Mouse (Mus musculus) thymus, postnatal 10 days (tissue): Measurements from ENCODE around the gene Tns2.

Experiments used
- DNase-seq, 2 experiments: peaks; one replicate each; pipeline ENCODE4 v3.0.0; 2021; ENCODE audit warnings: low spot score in 2 of 2

Tns2 gene

DNA sequence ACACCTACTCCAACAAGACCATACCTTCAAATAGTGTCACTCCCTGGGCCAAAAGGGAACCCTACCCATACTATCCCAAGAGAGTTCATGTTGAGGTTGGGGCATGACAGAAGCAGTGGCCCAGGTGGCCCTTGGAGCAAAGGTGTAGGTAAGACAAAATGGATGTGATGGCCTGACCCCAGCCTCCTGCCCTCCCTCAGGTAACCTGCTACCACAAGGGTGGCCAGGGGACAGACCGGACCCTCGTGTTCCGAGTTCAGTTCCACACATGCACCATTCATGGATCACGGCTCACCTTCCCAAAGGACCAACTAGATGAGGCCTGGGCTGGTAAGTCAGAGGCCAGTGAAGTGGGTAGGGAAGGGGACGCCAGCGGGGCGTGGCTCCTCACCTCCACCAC, 10.1 kb downstream of the Tns2 start:
- no peak for DNase-seq

DNA sequence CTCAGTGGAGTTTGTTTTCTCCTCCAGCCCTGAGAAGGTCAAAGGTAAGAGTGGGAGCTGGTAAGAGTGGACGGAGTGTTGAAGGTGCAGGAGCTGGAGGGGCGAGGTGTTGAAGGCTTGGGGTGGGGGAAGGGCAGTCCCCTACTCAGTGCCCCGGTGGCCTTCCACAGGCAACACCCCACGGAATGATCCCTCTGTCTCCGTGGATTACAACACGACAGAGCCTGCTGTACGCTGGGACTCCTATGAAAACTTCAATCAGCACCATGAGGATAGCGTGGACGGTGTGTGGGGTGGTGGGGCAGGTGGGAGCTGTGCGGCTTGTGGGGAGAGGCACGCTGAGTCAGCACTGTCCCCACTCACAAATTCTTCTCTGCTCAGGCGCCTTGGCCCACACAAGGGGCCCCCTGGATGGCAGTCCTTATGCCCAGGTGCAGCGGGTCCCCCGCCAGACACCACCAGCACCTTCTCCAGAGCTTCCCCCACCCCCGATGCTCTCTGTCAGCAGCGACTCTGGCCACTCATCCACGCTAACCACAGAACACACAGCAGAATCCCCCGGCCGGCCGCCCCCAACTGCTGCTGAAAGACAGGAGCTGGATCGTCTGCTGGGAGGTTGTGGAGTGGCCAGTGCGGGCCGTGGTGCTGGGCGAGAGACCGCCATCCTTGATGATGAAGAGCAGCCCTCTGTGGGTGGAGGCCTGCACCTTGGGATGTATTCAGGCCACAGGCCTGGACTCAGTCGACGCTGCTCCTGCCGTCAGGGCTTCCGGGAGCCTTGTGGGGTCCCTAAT, 10.7 kb downstream of the Tns2 start:
- no peak for DNase-seq

DNA sequence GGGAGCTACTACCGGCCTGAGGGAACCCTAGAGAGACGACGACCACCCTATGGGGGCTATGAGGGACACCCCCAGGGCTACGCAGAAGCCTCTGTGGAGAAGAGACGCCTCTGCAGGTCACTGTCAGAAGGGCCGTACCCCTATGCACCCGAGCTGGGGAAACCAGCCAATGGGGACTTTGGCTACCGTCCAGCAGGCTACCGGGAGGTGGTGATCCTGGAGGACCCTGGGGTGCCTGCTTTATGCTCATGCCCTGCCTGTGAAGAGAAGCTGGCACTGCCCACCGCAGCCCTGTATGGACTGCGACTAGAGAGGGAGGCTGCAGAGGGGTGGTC, 11.2 kb downstream of the Tns2 start:
- no peak for DNase-seq

DNA sequence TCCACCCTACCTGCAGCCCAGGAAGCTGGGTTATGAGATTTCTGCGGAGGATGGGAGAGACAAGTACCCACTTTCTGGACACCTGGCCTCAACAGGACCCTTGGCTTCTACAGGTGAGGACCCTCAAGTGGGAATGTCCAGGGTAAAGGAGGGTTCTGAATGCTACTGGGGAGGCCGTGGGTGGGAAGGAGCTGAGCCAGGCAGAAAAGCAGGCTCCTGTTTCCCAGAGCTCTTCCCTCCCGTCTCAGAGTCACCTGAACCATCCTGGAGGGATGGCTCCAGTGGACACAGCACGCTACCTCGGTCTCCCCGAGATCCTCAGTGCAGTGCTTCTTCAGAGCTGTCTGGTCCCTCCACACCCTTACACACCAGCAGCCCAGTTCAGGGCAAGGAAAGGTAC, 12.0 kb downstream of the Tns2 start:
- no peak for DNase-seq

DNA sequence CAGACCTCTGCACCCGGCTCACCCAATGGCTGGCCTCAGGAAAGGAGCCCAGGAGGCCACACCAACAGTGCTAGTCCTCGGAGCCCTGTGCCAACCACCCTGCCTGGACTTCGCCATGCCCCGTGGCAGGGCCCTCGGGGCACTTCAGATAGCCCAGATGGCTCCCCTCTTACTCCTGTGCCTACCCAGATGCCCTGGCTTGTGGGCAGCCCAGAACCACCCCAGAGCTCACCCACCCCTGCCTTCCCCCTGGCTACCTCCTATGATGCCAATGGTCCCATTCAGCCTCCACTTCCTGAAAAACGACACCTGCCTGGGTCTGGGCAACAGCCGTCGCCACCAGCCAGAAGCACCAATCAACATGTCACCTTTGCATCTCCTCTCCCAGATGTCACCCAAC, 12.6 kb downstream of the Tns2 start:
- no peak for DNase-seq

DNA sequence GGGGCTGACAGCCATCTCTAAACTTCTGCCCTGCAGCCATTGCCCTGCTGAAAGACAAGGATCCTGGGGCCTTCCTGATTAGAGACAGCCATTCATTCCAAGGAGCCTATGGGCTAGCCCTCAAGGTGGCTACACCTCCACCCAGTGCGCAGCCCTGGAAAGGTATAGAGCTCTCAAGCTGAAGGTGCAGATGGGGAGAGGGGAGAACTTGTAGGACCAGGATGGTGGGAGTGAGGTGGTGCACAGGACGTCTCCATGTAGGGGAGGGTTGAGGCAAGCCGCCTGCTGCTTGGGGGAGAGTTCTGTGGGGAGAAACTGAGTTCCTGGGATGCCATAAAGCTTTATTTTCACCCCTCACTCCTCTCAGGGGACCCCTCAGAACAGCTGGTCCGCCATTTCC, 13.5 kb downstream of the Tns2 start:
- DNase-seq: no peak

DNA sequence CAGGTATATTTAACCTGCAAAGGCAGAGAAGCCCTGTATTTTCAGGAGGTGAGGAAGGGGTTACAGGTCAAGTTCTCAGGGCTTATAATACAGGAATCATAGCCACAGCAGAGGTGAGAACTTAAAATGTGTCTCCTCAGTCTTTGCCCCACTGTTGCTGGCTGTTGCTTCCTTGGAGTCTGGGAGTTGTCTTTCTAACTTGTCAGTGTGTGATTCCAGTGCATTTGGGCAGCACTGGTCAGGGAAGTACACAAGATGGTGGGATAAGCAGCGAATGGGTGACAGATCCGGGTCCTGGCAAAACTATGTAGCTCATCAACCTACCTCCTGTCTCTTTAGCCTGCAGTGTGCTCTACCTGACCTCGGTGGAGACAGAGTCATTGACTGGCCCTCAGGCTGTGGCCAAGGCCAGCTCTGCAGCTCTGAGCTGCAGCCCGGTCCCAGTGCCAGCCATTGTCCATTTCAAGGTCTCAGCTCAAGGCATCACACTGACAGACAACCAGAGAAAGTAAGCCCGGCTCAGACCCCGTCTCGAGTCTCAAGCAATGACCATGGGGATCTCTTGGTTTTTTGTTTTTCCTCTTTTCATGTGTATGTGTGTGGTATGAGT, 14.5 kb downstream of the Tns2 start:
- DNase-seq: no peak

DNA sequence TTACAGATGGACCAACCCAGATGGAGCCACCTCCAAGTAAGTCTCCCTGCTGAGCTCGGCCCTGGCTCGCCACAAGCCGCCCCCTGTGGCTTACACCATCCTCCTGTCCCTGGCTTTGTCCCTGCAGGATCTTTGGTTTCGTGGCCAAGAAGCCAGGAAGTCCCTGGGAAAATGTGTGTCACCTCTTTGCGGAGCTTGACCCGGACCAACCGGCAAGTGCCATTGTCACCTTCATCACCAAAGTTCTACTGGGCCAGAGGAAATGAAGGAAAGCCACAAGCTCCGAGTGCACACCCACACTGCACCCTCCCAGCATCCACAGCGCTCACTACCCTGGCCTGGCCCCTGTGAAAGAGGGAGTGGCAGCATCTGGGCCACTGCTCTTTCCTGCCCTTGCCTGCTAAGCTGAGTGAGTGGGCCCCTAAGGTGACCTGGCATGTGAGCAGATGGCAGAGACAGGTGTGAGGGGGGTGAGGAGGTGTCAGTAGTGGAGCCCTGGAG, 15.6 kb downstream of the Tns2 start:
- DNase-seq: no peak

DNA sequence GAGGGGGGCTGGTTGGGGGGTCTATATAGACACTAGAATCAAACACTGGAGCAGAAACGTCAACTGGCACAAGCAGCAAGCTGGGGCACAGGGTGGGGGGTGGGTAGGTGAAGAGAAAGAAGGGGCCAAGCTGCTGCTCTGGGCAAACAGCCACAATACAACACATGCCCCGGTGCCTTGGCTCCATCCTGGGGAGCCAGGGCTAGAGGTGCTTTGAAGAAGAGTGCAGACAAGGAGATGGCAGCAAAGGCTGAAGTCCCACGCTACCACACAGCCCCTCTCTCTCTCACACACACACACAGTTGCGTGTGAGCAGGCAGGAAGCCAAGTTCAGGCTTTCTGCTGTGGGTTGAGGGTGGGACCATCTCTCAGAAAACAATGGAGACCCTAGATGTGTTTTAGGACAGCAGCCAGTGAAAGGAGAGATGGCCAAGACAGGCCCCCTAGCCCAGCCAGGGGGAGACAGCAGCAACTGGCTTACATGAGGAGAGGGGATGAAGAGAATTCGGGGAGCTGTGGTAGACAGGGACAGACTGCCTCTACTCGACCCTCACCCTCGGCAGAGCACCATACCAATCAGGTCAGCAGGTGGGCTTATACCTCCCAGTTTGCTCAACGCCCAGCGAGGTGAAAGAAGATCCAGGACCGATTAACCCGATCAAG, 16.7 kb downstream of the Tns2 start:
- no peak for DNase-seq

DNA sequence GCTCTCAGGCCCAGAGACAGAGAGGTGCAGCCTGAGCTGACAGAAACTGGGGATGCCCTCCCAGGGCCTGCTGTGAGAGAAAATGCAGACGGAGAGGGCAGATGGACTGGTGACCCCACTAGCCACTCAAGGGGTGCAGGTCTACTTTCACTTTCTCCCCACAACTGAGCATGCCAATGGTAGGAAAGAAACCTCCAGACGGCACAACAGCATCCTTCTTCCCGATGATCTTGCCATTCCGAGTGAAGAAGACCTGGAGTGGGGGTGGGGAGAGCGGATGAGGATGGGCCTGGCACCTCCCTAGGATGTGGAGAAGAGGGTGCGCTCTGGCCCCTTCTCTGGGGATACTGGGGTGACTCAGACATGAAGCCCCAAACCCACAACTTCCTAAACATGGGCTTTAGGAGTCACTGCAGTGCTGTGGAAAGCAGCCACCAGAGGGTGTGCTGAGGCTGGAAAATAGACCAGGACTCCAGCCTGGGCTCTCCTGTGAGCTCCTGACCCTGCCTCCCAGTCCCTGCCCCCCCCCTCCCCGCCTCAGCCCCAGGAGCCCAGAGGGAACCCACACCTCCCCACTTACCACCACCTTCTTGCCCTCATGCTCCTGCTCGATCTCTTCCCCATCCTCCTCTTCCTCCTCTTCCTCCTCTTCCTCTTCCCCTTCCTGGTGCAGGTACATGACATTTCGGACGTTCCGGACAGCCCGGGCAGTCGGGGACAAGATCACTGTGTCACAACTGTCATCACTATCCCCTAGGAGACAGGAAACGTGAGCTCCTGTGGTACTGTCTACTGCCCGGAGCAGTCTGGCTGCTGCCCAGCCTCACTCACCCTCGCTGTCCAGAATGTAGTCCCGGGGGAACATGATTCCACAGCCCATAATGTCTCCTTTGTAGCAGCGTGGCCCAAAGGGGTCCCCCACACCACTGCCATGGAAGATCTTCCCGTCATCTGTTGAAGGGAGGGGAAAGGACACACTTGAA, 17.5 kb downstream of the Tns2 start:
- DNase-seq: no peak

DNA sequence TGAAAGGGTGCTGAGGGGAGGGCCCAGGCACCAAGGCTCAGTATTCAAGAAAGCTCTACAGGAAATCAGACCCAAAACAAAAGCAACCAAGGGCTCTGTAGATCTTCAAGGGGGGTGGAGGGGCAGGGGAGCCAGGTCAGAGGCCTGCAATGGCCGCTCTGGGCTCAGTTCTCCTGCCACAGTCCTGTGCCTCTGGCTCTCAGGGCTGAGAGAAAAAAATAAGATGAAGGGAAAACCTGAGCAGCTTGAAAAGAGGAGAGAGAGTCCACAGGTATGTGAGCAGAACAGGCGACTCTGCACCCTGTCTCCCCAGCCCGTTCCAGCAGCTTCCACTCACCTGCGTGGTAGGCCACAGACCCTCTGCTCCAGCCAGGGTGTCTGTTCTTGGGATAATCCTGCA, 18.4 kb downstream of the Tns2 start:
- DNase-seq: no peak

DNA sequence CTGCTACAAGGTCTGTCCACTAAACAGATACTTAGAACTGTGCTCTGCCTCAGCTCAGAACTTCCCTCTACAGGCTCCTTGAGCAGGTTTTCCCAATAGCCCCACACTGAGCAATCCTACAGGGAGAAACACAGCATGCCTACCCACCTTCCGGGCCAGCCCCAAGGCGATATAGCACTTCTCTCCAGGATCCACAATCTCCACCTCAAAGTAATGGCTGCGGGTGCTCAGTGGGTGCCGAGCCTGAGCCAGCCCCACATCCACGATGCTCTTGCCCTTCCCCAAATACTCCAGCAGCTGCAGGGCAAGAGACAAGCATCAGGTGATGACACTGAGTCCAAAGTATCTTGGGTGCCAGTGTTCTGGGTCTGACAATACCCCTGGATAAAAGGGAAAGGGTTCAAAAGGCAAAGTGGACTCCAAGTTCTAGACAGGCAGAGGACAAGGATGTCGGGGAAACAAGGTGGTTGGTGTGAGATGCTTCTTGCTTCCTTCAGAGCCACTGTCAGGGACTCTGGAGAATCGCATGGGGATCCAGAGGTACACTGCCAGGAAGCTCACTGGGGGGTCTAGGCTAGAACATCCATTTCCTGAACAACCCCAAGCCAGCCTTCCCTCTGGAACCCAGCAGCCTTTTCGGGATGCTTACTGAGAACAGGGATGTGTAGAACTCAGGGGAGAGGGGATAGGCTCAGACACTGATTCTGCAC, 19.1 kb downstream of the Tns2 start:
- no peak for DNase-seq

DNA sequence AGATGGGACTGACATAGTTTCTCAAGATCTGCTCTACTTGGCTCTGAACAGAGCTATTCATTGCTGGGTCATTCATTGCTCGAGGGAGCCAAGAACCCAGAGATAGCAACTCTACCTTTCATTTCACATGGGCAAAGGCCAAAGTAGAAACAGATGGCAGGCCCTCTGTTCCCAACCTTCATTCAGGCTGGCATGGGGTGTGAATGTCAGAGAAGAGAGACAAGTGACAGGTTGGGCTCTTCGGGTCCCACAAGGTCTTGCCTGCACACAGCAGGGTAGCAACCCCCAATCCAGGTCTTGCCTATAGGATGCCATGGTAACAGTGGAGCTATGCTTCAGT, 19.6 kb downstream of the Tns2 start:
- no peak for DNase-seq

DNA sequence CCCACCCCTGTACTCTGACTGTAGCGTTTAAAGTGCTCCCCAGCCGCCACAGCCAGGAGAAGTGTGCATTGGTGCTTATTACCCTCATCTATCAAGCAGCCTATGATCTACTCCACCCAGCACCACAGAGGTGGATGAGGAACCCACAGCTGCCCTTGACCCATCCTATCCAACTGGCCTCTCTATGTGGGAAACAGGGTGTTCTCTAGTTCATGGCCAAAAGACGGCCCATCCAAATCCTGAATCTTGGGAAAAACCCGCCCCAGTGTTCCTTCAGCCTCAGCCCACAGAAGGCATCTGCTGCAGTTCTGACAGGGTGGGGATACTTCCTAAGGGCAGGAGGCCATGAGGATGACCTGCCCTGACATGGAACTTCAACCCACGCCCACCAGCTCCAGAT, 20.3 kb downstream of the Tns2 start:
- no peak for DNase-seq

DNA sequence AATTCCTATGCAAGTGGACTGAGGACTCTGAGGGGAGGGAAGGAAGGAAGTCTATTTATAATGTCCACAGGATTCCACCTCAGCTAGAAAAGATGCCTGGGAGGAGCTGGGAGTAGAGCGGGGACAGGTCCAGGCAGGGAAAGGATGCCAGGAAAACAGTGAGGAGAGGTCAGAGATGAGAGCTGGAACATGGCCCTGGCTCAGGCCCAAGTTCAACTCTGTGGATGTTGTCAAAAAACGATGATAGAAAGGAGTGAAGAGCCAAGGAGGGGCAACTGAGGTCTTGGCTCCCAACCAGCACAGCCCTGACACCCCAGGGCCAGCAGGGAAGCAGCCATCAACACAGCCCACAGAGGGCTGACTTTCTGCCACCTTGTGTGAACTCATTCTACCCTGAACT, 26.1 kb downstream of the Tns2 start:
- DNase-seq: no peak

DNA sequence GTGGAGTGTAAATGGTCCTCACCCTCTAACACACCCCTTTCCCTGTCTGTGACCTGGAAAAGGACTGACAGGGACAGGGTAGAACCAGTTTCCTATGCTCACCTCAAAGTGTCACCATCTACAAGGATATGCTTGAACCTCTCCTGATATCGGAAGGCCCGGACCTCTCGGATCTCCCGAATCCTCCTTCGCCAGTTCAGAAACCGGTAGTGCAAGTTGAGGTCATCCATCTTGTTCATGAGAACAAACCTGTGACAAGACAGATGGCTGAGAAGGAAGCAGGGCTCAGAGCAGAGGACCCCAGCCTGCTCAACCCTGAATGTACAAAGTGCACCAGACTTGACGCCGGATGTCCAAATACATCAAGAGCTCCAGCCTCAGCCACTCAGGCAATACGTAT, 33.1 kb downstream of the Tns2 start:
- DNase-seq: no peak

DNA sequence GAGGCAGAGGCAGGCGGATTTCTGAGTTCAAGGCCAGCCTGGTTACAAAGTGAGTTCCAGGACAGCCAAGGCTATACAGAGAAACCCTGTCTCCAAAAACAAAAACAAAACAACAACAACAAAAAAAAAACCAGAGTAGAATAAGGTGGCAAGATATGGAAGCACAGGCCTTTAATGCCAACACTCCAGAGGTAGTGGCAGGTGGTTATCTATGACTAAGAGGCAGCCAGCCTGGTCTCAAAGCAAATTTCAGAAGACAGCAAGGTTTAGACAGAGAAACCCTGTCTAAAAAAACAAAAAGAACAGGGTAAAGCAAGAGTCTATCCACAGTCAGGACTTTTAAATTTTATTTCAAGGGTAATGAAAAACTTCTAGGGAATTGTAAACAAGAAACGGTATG, 34.5 kb downstream of the Tns2 start:
- no peak for DNase-seq

DNA sequence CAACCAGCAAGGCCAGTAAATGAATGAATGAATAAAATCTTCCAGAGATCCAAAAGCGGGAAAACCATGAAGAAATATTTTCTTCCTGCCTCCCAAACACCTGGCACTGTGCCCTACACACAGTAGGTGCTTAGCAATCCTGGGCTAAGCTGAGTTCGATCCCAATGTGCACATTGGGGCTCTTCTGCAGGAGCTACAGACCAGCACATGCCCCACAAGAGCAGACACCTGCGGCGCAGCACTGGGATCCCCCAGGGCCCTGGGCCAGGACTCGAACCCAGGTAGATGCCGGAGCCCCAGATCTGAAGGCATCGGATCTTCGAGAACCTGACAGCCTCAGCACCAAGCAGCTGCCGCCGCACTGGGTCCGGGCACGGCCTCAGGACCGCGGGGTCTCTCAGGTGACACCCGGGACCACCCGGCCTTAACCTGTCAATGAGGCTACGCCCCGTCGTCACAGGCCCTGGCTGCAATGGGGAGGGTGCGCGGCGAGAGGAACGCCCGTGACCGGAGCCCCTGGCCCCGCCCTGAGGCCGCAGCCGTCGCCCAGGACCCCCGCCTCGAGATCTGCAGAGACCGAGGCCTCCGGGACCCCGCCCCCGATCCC, 35.4 kb downstream of the Tns2 start:
- no peak for DNase-seq

DNA sequence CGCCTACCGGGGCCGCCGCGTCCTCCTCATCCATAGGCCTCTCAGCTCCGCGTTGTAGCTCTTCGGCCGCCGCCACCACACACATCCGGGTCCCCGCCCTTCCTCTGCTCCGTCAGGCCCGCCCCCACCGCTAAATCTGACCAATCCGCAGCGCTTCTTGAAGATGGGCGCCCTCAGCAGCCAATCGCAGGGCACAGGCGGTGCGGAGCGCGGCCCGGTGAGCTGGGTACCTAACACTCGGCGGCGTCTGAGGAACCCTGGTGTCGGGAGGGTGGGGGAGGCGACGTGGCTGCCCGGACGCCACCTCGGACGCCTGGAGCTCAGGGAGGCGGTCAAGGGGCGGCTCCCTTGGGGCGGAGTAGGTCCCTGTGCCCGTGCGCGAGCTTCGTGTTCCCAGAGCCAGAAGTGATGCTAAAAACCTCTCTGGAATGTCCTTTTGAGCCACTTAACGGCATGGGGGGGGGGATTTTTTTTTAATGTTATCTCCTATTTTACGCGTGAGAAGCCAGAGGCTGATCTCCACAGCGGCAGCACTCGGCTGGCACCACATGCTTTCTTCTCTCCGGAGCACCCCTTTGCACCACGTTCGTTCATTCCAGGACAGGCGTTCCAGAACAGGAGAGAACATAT, 36.0 kb downstream of the Tns2 start, which contains the start of gene Spryd3:
Gene Spryd3, minus strand, starts transcription at position 106 of the 630 bp plus-strand sequence.
- peak; percentile 97 to 98 for DNase-seq

DNA sequence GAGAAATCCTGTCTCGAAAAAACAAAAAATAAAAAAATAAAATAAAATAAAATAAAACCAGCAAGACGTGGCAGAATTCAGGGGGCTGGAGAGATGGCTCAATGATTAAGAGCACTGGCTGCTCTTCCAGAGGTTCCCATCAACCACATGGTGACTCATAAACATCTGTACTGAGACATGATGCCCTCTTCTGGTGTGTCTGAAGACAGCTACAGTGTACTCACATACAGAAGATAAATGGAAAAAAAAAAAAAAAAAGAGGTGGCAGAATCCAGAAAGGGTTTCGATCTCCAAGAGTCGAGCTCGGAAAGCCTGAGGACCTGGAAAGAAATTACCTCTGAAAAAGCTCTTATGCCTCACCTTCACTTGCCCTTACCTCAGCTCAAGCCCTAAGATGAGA, 40.9 kb downstream of the Tns2 start:
- DNase-seq: no peak
